ENCODE assay signal across 18 mouse cellular contexts in genomic region chr4:32164736-32165241, GRCm38 (mm10).
A peak's percentile ranks its signal among the peaks of the same experiment; 100 is the strongest.
DNase-seq lines count a peak whose midpoint lies in the region; ATAC-seq and TF ChIP-seq lines count a peak whose summit lies in the region.
"Had no signal": no experiment of that assay in that cellular context is flagged by ENCODE, and none has a peak within 500 bp of the region (broad histone marks: within the 10 kb centered on the region; RNA-seq: fewer than 3 reads in every experiment).

No protein-coding gene starts in this region.

- H3K4me1 ChIP-seq in heart, embryonic 16.5 days (ENCODE audit: control insufficient read depth, insufficient read depth, low read length): peaks cover 16% of the 10 kb centered on the region
- H3K4me1 ChIP-seq in thymus, adult 2 months (replicated peaks; ENCODE audit: control insufficient read depth, insufficient read depth, low read length): peaks cover 71% of the 10 kb centered on the region
- no peaks in the 10 kb centered on the region for H3K4me1 ChIP-seq in kidney, adult 2 months (ENCODE audit: control insufficient read depth, insufficient read depth, low read length)

- no peak for TF ChIP-seq POLR2A in thymus, adult 2 months (IDR thresholded peaks at IDR 0.05; ENCODE audit: control insufficient read depth, extremely low read depth, insufficient read depth, low read length, poor library complexity)
- TF ChIP-seq POLR2A in kidney, adult 2 months (IDR thresholded peaks at IDR 0.05; ENCODE audit: low read depth, low read length): no peak

- H3K36me3 ChIP-seq in heart, embryonic 16.5 days (ENCODE audit: control insufficient read depth, insufficient read depth): no peaks in the 10 kb centered on the region
- no peaks in the 10 kb centered on the region for H3K36me3 ChIP-seq in thymus, adult 2 months (ENCODE audit: control insufficient read depth, insufficient read depth, low read length)
- H3K36me3 ChIP-seq in kidney, adult 2 months (ENCODE audit: control insufficient read depth, insufficient read depth, low read length): no peaks in the 10 kb centered on the region
- H3K36me3 ChIP-seq: forebrain, embryonic 15.5 days; G1E; lung, embryonic 15.5 days had no signal

- no peak for ATAC-seq in heart, embryonic 16.5 days (replicated peaks; ENCODE audit: extremely low read depth, insufficient read depth, low FRiP score)
- peak; percentile 33 to 44; a peak in 2 of 4 replicates for ATAC-seq in hematopoietic stem cell, adult 5-6 weeks (replicated peaks in 1 of 2; ENCODE audit: insufficient read depth in 1 of 2, low FRiP score in 2 of 2, low TSS enrichment in 1 of 2, low read depth in 1 of 2, poor library complexity in 2 of 2, severe bottlenecking in 2 of 2)
- ATAC-seq: forebrain, embryonic 15.5 days; hindbrain, postnatal 0 days had no signal

- H3K9ac ChIP-seq in heart, embryonic 16.5 days (ENCODE audit: low read length): no peak overlapping the region
- H3K9ac ChIP-seq: forebrain, embryonic 15.5 days; lung, embryonic 15.5 days had no signal

- WGBS in heart, embryonic 16.5 days: 76% methylated on average over 11 of the region's 11 CpGs
- 8% methylated on average over 11 of the region's 11 CpGs for WGBS in thymus, adult 2 months
- 78% methylated on average over 11 of the region's 11 CpGs for WGBS in kidney, adult 2 months

- peak overlapping the region; percentile 37; the same call in 1 of the 2 replicates for H3K27ac ChIP-seq in heart, embryonic 16.5 days (ENCODE audit: low read length)
- peak overlapping the region; percentile 95 for H3K27ac ChIP-seq in thymus, adult 2 months (ENCODE audit: control insufficient read depth, insufficient read depth, low read length)
- no peak overlapping the region for H3K27ac ChIP-seq in kidney, adult 2 months (ENCODE audit: insufficient read depth, low read depth, low read length)
- H3K27ac ChIP-seq: forebrain, embryonic 15.5 days; hindbrain, postnatal 0 days; lung, embryonic 15.5 days had no signal

- H3K9me3 ChIP-seq in heart, embryonic 16.5 days (replicated peaks; ENCODE audit: control insufficient read depth, low read length): no peaks in the 10 kb centered on the region
- H3K9me3 ChIP-seq: forebrain, embryonic 15.5 days; G1E; lung, embryonic 15.5 days had no signal

- no peak for TF ChIP-seq CTCF in thymus, adult 2 months (IDR thresholded peaks at IDR 0.05; ENCODE audit: borderline replicate concordance, control insufficient read depth, extremely low read depth, insufficient read depth, low read length, poor library complexity)
- TF ChIP-seq CTCF in kidney, adult 2 months (conservative IDR thresholded peaks at IDR 0.05; ENCODE audit: insufficient read depth, insufficient read length, low read depth, low read length): no peak

- no peak overlapping the region for H3K4me2 ChIP-seq in heart, embryonic 16.5 days (ENCODE audit: low read depth, low read length)
- H3K4me2 ChIP-seq: forebrain, embryonic 15.5 days; lung, embryonic 15.5 days had no signal

- H3K4me3 ChIP-seq in heart, embryonic 16.5 days (ENCODE audit: low read length): no peak overlapping the region
- H3K4me3 ChIP-seq in thymus, adult 2 months (ENCODE audit: control insufficient read depth, insufficient read depth, low read length): peak overlapping the region; percentile 16
- no peak overlapping the region for H3K4me3 ChIP-seq in kidney, adult 2 months (ENCODE audit: insufficient read depth, low read depth, low read length)
- H3K4me3 ChIP-seq: erythroblast, embryonic 14.5 days; forebrain, embryonic 15.5 days; lung, embryonic 15.5 days had no signal

- no peak for DNase-seq in heart, postnatal 4 days
- DNase-seq in B cell, adult 2 months: peak; percentile 67 to 68
- DNase-seq in thymus, adult 2 months: peak; percentile 54
- no peak for DNase-seq in kidney, adult 2 months
- no peak for DNase-seq in embryo, embryonic 10 days (ENCODE audit: low spot score)
- DNase-seq in urinary bladder, postnatal 36 days (ENCODE audit: low spot score in 2 of 2): no peak
- DNase-seq: adrenal gland, postnatal 14 days; cerebellum, postnatal 10 days; heart, adult 18-20 months; heart, postnatal 14 days; layer of hippocampus, adult 9-11 months had no signal

- no peaks in the 10 kb centered on the region for H3K27me3 ChIP-seq in heart, embryonic 16.5 days (ENCODE audit: control insufficient read depth, insufficient read depth, low read length)
- H3K27me3 ChIP-seq in thymus, adult 2 months (ENCODE audit: control insufficient read depth, insufficient read depth, low read length): no peaks in the 10 kb centered on the region
- H3K27me3 ChIP-seq in kidney, adult 2 months (replicated peaks; ENCODE audit: control insufficient read depth, insufficient read depth, low read length): no peaks in the 10 kb centered on the region
- H3K27me3 ChIP-seq: forebrain, embryonic 15.5 days; lung, embryonic 15.5 days had no signal

Comparison
In these comparisons a context has a peak if more than half of its experiments do, and no peak if none do; other contexts are left out.
1. DNase-seq: peak in B cell, adult 2 months (2 of 2) and thymus, adult 2 months (single experiment); none in heart, postnatal 4 days (single experiment), kidney, adult 2 months (single experiment), embryo, embryonic 10 days (single experiment) and urinary bladder, postnatal 36 days (0 of 2).